Mouse (Mus musculus): Measurements from ENCODE around the gene 2410131K14Rik. TPM values are rescaled to one million over a fixed set of nuclear protein-coding genes. Genes with fewer than 3 reads are reported as not detected.

Gene 2410131K14Rik
- total and polyA plus RNA-seq, 3 experiments, result 4.0 to 4.3 TPM; not detected in 1

GRCm38 (mm10) chr5:118197421-118197820 lies 47.6 kb upstream of the 2410131K14Rik start:
- no peaks in the 10 kb centered on the region for H3K36me3 ChIP-seq (ENCODE audit: control insufficient read depth in 1 of 2, insufficient read depth in 2 of 2, low read length in 2 of 2)
- H3K9ac ChIP-seq (ENCODE audit: control insufficient read depth, low read depth, low read length, poor library complexity, severe bottlenecking), result no peak overlapping the region
- H3K4me1 ChIP-seq (ENCODE audit: control insufficient read depth in 1 of 2, insufficient read depth in 2 of 2, low read length in 2 of 2), result no peaks in the 10 kb centered on the region
- no peak overlapping the region for H3K27ac ChIP-seq (ENCODE audit: control insufficient read depth, low read depth, low read length)
- H3K79me2 ChIP-seq (ENCODE audit: control insufficient read depth, insufficient read depth, low read length, poor library complexity), result no peaks in the 10 kb centered on the region
- DNase-seq (ENCODE audit: low read depth, low spot score), result no peak
- no peaks in the 10 kb centered on the region for H3K27me3 ChIP-seq (ENCODE audit: control insufficient read depth in 1 of 2, insufficient read depth in 2 of 2, low read length in 2 of 2)
- TF ChIP-seq USF1 (IDR thresholded peaks at IDR 0.05; ENCODE audit: low read depth, low read length) (no peak), POLR2AphosphoS2 (IDR thresholded peaks at IDR 0.05; ENCODE audit: low read length) (no peak), ETS1 (IDR thresholded peaks at IDR 0.05; ENCODE audit: low read depth, low read length) (no peak), E2F4 (IDR thresholded peaks at IDR 0.05; ENCODE audit: borderline replicate concordance, low read depth, low read length) (no peak), USF2 (IDR thresholded peaks at IDR 0.05; ENCODE audit: borderline replicate concordance in 1 of 2, insufficient read depth in 1 of 2, low read depth in 1 of 2, low read length in 2 of 2) (no peak), CTCF (IDR thresholded peaks at IDR 0.05 in 2 of 3, conservative IDR thresholded peaks at IDR 0.05 in 1 of 3; ENCODE audit: control insufficient read depth in 1 of 3, insufficient read depth in 1 of 3, low read depth in 2 of 3, low read length in 3 of 3, poor library complexity in 1 of 3, severe bottlenecking in 1 of 3) (no peak), HCFC1 (IDR thresholded peaks at IDR 0.05; ENCODE audit: low read depth, low read length) (no peak), MAX (IDR thresholded peaks at IDR 0.05; ENCODE audit: low read length) (no peak), ZMIZ1 (IDR thresholded peaks at IDR 0.05; ENCODE audit: low read depth, low read length) (no peak), NELFE (IDR thresholded peaks at IDR 0.05; ENCODE audit: low read depth, low read length) (no peak), TAL1 (IDR thresholded peaks at IDR 0.05; ENCODE audit: low read length) (no peak), CHD1 (IDR thresholded peaks at IDR 0.05; ENCODE audit: low read depth, low read length) (no peak)
- H3K4me3 ChIP-seq (ENCODE audit: control insufficient read depth in 1 of 2, insufficient read depth in 1 of 2, low read depth in 2 of 2, low read length in 2 of 2), result no peak overlapping the region
- H3K9me3 ChIP-seq (replicated peaks; ENCODE audit: insufficient read depth, low read length), result no peaks in the 10 kb centered on the region

GRCm38 (mm10) chr5:118199670-118200069 lies 45.4 kb upstream of the 2410131K14Rik start:
- no peak overlapping the region for H3K4me3 ChIP-seq (ENCODE audit: control insufficient read depth in 1 of 2, insufficient read depth in 1 of 2, low read depth in 2 of 2, low read length in 2 of 2)
- H3K9me3 ChIP-seq (replicated peaks; ENCODE audit: insufficient read depth, low read length), result no peaks in the 10 kb centered on the region
- DNase-seq (ENCODE audit: low read depth, low spot score), result no peak
- TF ChIP-seq MYC (IDR thresholded peaks at IDR 0.05; ENCODE audit: low read depth, low read length), result no peak
- H3K27ac ChIP-seq (ENCODE audit: control insufficient read depth, low read depth, low read length), result no peak overlapping the region
- H3K27me3 ChIP-seq (ENCODE audit: control insufficient read depth in 1 of 2, insufficient read depth in 2 of 2, low read length in 2 of 2), result no peaks in the 10 kb centered on the region
- no peaks in the 10 kb centered on the region for H3K4me1 ChIP-seq (ENCODE audit: control insufficient read depth in 1 of 2, insufficient read depth in 2 of 2, low read length in 2 of 2)
- H3K79me2 ChIP-seq (ENCODE audit: control insufficient read depth, insufficient read depth, low read length, poor library complexity), result no peaks in the 10 kb centered on the region
- H3K36me3 ChIP-seq (ENCODE audit: control insufficient read depth in 1 of 2, insufficient read depth in 2 of 2, low read length in 2 of 2), result no peaks in the 10 kb centered on the region
- no peak overlapping the region for H3K9ac ChIP-seq (ENCODE audit: control insufficient read depth, low read depth, low read length, poor library complexity, severe bottlenecking)

- no peaks in the 10 kb centered on the region for H3K36me3 ChIP-seq (ENCODE audit: control insufficient read depth in 1 of 2, insufficient read depth in 2 of 2, low read length in 2 of 2)
- no peak for DNase-seq (ENCODE audit: low read depth, low spot score)
- H3K27me3 ChIP-seq (ENCODE audit: control insufficient read depth in 1 of 2, insufficient read depth in 2 of 2, low read length in 2 of 2), result no peaks in the 10 kb centered on the region
- no peaks in the 10 kb centered on the region for H3K4me1 ChIP-seq (ENCODE audit: control insufficient read depth in 1 of 2, insufficient read depth in 2 of 2, low read length in 2 of 2)
- no peaks in the 10 kb centered on the region for H3K79me2 ChIP-seq (ENCODE audit: control insufficient read depth, insufficient read depth, low read length, poor library complexity)
- H3K9ac ChIP-seq (ENCODE audit: control insufficient read depth, low read depth, low read length, poor library complexity, severe bottlenecking), result no peak overlapping the region
- H3K4me3 ChIP-seq (ENCODE audit: control insufficient read depth in 1 of 2, insufficient read depth in 1 of 2, low read depth in 2 of 2, low read length in 2 of 2), result no peak overlapping the region
- TF ChIP-seq ELF1 (IDR thresholded peaks at IDR 0.05; ENCODE audit: low read depth, low read length), result no peak
- TF ChIP-seq HCFC1 (IDR thresholded peaks at IDR 0.05; ENCODE audit: low read depth, low read length), result no peak
- no peaks in the 10 kb centered on the region for H3K9me3 ChIP-seq (replicated peaks; ENCODE audit: insufficient read depth, low read length)
- H3K27ac ChIP-seq (ENCODE audit: control insufficient read depth, low read depth, low read length), result no peak overlapping the region
Measured at GRCm38 (mm10) chr5:118204675-118205440, 40.2 kb upstream of the 2410131K14Rik start.
